Mouse (Mus musculus): Measurements from ENCODE around the gene Wdr49.

GRCm38 (mm10) chr3:75320999-75321398 is 161.0 kb downstream of the Wdr49 start:
- TF ChIP-seq CTCF (IDR thresholded peaks at IDR 0.05; ENCODE audit: control insufficient read depth, insufficient read depth, low read length) (no peak), POLR2A (IDR thresholded peaks at IDR 0.05; ENCODE audit: borderline replicate concordance, control insufficient read depth, low read depth, low read length) (no peak)
